Mouse (Mus musculus) NIH3T3 (cell line): ENCODE results near the gene Ccdc87.
"Not testable (repeated sequence)": the region's sequence is repeated elsewhere in the genome, so short reads cannot be mapped to it uniquely, and the experiment has no call there.

ENCODE experiments used
- DNase-seq: peaks from one replicate; pipeline ENCODE4 v3.0.0-alpha.2; 2012; ENCODE audit warnings: low read depth

The Ccdc87 gene

DNA sequence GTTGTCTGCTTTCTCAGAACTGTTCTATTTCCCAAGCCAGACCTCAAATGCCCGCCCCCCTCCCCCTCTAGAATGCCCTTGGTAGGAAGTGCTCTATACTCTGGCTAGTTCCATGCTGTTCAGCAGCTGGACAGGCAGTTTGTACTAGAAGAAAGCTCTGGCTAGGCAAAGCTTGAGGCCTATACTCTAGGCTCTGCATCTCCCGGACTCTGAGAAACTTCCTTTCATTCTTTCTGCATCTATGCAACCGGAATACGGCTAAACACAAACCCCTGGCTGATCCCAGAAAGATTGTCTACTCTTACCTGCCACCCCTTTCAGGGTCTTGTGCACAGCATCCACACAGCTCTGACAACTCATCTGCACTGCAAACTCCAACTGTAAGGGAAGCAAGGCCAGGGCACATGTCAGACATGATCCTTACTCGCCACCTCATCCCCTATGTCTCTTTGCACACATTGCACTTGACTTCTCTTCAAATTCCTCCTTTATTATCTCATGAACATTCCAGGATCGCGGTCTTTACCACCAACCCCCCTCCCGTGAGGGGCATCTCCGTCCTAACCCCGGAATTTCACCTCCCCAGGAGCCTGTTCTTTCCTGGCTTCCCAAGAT is 533 bp upstream of the Ccdc87 start:
- DNase-seq, result peak; percentile 51

DNA sequence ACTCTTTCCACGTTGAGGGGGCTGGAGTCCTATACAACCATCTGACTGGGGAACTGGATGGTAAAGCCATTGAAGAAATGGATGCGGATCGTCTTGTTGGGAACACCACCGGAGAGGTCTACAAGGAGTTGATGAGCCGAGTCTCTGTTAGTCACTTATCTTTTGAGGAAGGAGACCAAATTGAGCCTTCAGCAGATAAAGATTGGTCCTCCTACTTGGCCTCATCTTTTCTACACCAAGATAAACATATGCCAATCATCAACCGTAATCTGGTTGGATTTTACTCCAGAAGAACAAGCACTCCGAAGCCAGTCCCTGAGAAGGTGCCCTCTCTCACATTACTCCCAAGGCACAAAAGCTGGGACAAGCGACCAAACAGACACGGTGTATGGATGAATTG is 1.7 kb downstream of the Ccdc87 start:
- DNase-seq, result no peak

DNA sequence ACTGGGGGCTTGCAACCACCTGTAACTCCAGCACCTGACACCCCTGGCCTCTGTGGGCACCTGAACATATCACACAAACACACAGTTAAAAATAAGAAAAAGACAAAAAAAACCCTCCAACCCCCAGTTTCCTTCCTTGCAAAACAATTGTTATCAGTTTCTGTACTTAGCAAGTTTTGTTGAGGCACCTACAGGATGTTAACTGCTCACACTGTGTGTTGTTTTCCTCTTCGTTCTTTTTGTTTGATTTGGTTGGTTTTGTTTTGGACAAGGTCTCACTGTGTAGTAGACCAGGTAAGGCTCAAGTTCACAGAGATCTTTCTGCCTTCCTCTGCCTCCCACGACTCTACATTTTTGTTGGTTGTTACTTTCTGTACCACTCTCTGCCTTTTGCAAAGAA is 3.4 kb downstream of the Ccdc87 start:
- DNase-seq, result no peak

DNA sequence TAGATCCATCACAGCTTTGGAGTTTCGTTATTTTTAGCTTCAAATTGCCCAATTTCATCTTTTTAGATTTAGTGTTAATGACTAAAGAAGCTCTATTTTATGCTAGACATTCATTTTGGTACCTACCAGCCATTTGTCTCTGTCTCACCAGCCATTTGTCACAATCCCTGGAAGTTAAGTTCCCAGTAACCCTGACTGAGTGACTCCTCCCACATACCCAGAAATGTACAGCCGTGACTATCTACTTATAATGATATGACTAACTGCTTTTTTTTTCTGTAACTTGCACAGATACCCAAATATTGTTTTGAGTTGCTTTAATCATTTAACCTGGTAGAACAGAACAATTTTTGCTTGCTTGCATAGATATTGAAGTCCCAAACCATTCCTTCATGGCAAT is 6.7 kb downstream of the Ccdc87 start:
- DNase-seq, result no peak

DNA sequence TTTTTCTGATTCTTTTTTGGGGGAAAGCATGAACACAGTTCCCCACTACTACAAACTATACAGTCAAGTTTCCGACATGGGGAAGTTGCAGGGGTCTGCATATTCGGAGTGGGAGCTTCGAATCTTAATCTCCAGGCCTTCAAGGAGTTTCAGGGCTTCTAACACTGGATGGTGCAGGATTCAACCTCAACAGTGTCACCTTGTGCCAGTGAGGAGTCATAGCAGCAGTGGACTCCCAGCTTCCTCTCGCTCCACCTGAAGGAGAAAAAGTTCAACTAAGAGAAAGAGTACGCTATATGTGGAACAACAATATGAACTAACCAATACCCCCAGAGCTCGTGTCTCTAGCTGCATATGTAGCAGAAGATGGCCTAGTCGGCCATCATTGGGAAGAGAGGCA is 8.3 kb downstream of the Ccdc87 start:
- DNase-seq, result peak; percentile 74

DNA sequence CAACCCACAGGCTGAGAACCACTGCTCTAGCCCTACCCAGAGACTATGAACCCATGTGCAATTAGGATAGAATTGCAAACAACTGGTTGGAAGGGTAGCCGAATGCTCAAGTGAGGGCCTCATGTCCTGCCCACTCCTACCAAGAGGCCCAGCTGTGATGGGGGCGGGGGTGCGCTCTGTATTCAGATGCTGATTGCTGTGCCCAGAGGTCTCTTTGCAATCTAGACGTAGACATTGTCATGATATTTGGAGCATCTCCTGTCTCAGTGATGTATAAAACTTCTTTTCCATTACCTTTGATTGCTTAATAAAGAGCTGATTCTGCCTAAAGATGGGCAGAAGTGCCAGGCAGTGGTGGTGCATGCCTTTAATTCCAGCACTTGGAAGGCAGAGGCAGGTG is 10.6 kb downstream of the Ccdc87 start:
- DNase-seq, result no peak

DNA sequence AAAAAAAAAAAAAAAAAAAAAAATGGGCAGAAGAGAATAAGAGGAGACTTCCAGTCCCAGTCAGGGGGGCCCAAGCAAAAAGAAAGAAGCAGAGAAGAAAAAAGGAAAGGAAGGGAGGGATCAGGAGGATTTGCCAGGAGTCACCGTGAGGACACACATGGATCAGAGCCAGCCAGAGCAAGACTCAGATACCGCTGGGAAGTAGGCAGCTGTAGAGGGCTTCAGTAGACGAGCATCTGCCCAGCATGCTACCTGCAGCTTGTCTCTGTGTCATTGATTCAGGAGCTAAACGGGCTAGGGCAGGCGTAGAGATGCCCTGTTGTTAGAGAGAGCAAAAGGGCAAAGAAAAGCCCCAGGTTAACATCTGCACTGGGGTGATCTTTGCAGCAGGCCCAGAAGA is 11.1 kb downstream of the Ccdc87 start:
- no peak for DNase-seq

DNA sequence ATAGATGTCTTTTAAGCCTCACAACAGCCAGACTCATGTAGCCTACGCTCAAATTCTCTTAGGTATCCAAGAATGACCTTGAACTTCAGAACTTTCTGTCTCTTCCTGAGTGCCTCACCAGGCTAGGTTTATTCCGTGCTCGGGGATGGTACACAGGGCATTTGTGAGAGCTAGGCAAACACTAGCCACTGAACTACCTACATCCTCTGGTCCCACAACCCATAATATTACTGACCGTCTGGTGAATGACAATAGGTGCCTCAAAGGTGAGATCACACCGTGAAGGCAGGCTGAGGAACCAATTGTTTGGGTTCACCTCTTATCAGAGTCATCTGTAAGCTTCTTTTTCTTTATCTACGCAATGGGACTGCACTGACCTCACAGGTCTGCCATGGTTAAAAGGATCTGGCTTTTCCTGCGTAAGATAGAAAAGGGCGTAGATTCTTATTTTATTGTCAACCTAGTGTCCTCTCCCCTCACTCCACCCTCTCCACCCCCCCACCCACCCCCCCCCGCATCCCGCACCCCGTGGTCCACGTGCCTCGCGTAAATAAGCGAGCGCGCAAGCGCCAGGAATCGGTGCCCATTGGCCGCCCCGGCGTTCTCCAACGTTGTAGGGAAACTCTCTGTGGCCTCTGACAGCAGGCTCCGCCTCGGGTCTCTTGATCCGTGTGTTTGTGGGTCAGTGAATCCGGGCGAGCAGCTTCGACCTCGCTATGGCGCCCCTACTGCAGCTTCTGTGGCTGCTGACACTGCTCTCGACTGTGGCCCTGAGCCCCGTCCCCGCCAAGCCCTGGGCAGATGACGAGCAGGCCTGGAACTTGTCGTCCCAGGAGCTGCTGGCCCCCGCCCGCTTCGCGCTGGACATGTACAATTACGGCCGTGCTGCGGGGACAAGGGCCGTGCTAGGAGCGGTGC is 15.6 kb downstream of the Ccdc87 start, which contains the start of gene Ctsf:
Ctsf (plus strand) TSS at position 579 of the 918 bp plus-strand sequence.
- DNase-seq, result peak; percentile 12

DNA sequence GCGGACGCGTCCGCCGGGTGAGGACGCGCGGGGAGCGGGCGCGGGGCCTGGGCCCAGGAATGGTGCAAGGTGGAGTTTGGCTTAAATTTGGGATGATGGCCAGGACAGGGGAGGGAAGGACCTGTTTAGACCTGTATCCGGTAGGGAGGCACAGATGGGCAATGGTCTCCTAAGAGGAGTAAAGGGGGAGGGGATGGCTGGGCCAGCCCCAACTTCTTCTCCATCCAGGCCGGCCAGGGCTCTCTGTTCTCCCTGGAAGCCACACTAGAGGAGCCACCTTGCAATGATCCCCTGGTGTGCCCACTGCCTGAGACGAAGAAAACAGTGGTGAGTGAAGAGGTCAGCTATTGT is 16.3 kb downstream of the Ccdc87 start:
- DNase-seq, result no peak

DNA sequence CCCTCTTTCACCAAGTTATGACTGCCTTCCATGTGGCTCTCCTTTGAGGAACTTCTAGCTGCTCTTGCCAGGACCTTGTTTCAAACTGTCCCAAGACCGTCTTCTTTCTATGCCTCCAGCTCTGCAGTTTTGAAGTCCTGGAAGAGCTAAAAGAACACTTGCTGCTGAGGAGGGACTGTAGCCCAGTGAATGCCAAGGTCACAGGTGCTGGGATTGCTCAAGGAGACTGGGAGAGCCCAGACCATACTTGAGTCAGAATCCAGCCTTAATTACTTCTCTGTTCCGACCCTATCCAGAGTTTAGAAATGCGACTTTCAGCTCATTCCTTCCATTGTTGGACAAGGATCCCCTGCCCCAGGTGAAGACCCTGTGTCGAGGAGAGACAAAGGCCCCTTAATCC is 16.8 kb downstream of the Ccdc87 start:
- no peak for DNase-seq

DNA sequence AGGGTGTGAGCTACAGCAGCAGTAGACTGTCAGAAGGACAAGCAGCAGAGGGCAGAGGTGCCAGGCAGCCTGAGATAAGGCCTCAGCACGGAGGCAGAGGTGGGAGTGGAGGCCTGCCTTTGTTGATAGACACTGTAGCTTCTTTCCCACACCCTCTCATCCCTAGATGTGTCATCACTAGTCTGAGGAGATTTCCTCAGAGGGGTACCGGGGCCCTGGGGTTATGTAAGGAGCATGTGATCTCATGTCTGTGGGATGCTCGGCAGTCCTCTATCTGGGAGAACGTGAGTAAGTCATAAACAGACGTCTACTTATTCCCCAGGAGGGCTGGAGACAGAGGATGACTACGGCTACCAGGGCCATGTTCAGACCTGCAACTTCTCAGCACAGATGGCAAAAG is 19.9 kb downstream of the Ccdc87 start:
- peak; percentile 30 for DNase-seq

DNA sequence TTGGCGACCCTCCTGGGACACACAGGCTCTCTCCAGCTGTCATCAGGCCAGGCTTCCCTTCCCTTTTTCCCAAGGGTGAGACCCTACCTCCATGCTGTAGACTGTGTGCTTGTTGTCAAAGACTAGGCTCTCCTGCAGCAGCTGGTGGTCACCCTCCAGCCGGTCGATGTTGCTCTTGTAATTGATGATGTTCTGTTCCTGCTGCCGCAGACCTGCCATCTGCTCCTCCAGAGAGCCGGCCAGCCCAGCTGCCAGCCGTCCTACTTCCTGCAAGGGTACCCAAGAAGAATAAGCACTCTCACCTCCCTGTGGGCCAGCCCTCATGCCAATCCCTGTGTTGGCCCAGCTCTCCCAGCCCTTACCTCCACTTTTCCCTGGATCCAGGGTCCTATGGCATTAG is 23.9 kb downstream of the Ccdc87 start:
- no peak for DNase-seq

DNA sequence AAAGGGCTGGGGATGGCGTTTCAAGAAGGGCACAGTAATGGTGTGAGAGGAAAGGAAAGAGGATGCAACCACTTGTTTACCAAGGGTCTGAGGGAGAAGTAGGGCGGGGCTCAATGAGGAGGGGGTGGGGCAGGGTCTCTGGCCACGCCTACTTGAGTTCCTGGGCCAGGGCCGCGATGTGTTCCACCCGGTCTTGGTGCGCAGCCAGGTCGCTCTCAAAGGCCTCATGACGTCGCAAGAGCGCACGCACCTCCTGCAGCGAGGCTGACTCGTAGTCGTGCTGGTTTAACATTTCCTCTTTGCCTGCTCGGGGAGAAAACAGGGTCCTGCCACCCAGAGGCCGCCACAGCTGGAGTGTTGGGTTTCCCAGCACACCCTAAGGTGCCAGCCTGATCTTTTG is 26.0 kb downstream of the Ccdc87 start:
- DNase-seq, result peak; percentile 52

DNA sequence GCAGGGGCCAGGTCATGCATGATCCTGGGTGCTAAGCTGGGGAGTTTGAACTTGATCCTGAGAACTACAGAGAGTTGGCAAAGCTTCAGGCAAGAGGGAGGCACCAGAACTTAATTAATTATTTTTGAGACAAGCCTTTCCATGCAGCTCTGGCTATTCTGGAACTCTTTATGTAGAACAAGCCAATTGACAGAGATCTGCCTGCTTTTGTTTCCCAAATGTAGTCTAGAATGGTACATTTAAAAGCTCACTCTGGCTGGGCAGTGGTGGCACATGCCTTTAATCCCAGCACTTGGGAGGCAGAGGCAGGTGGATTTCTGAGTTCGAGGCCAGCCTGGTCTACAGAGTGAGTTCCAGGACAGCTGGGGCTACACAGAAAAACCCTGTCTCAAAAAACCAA is 35.4 kb downstream of the Ccdc87 start:
- not testable (repeated sequence) for DNase-seq

DNA sequence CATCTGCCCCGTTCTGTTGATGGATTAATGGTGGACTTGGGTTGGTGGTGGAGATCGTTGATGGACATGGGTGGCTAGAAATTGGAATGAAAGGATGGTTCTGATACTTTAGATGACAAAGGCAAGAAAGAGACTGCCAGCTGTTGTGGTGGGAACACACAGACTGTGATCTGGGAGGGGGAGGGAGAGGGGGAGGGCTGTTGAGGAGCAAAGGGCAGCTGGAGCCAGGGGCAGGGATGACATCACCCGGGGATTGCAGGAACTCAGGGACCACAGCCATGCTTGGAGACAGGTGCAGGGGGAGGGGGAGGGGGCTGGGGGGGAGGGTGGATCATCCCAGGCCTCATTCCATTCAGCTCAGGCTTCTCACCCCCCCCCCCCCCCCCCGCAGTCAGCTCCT is 37.1 kb downstream of the Ccdc87 start:
- DNase-seq, result no peak

DNA sequence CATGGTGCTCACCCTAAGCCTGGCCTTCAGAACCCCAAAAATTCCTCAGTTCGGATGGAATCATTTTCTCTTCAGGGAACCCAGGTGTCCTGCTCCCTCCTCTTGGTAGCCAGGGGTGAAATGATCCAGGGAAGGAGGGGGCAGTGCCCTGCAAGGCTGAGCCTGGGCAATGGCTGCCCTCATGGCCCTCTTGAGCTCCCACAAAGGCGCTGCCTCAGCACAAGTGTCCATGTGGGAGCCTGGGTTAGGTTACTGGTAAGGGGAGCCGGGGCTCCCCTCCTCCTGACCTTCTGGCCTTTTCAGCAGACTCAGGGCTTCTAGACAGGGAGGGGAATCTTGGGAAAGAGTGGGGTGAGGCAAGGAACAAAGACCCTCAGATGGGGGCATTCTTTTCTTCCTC is 37.6 kb downstream of the Ccdc87 start:
- no peak for DNase-seq

DNA sequence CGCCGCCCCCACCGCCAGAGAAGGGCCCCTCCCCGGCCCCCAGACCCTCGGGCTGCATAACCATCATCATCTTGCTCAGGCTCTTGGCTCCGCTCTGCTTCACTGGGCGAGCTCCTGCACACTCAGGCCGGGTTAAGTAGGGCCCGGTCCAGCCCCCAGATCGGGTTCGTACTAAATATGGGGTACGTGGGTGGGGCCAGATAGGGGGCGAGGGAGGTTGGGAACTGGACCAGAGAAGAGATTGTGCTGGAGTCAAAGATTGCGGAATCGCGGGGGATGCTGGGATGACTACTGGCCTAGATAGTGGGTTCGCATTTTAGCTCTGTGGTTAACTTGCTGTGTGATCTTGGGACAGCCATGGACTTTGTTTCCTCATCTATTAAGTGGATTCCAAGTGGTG is 38.6 kb downstream of the Ccdc87 start, which contains the start of gene Actn3:
Actn3 (minus strand) TSS at position 125 of the 400 bp plus-strand sequence.
- peak; percentile 80 for DNase-seq

DNA sequence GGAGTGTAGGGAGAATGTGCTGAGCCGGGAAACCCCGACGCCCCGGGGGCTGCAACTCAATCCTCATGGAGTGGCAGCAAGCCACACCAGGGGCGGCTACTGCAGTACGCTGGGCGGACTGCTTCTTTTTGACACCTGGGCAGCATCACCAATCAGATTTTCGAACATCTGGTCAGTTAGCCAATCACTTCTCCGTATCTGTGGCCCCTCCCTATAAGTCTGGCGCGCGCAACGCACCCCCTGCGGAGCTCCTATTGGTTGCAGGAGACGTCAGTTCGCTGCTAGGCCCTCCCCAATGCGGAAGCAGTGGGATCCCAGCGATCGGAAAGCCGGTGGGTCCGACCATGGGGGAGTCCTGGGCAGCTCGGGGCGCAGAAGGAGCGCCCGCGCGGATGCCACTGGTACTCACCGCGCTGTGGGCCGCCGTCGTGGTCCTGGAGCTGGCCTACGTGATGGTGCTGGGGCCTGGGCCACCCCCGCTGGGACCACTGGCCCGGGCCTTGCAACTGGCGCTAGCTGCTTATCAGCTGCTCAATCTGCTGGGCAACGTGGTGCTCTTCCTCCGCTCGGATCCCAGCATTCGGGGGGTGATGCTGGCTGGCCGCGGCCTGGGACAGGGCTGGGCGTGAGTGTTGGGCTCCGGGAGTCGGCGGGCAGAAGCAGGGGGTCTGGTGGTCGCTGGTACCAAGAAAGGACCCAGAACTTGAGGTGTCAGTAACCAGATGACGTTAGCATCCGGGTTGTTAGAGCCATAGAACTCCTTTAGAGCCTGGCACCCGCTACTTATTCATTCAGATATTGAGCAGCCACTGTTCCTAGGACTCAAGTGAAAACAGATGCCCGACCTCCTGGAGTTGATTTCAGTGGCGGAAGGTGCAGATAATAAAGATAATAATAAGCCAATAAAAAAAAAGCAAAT is 39.5 kb downstream of the Ccdc87 start, which contains the start of gene Zdhhc24:
Zdhhc24 (plus strand) TSS at position 264 of the 919 bp plus-strand sequence.
- DNase-seq, result peak; percentile 97

DNA sequence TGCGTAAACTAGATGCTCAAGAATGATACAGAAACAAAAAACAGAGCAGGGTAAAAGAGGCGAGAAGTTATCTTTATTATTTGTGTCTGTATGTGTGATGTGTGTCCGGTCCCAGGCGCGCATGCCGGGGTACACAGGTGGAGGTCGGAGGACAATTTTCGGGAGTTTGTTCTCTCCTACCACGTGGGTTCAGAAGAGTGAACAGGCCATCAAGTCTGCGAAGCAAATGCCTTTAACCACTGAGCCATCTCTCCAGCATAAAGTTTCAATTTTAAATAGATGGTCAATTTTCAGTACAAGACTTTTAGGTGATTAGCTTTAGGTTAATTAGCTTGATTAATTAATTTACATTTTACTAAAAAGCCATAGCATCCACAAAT is 40.1 kb downstream of the Ccdc87 start:
- DNase-seq, result no peak

DNA sequence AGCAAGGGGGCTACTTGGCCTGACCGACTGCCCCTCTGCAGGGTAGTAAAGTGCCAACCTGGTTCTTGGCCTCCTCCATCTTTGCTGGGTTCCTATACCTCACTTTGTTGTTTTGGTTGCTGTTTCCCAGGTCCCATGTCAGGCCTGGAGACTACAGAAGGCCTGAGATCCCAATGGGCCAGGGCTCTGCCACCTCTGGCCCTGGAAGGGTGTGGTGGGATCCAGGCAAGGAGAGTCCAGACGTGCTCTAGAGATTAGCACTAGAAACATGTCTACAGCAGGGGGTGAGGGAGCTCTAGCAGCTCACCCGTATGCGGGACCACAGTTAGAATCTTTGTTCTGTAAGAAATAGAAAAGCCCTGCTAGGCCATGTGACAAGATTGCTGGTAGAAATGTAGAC is 44.8 kb downstream of the Ccdc87 start:
- DNase-seq, result no peak

DNA sequence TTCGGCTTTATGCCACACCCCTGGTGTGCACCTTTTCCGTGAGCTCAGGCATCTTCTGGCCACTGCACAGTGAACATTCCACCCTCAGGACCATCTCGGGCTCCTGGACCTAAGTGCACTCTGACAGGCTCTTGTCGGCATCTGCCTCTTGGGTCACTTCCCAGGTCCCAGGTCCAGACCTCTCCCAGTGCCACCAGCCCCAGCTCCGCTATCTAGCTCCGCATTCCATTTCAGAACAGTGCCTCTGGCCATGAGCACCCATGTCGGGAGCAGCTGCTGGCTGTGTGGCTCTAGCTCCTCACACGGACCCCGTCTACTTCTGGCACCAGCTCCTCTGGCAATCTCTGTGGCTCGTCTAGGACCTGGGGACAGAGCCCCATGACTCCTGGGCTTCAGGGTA is 50.6 kb downstream of the Ccdc87 start:
- DNase-seq, result no peak

DNA sequence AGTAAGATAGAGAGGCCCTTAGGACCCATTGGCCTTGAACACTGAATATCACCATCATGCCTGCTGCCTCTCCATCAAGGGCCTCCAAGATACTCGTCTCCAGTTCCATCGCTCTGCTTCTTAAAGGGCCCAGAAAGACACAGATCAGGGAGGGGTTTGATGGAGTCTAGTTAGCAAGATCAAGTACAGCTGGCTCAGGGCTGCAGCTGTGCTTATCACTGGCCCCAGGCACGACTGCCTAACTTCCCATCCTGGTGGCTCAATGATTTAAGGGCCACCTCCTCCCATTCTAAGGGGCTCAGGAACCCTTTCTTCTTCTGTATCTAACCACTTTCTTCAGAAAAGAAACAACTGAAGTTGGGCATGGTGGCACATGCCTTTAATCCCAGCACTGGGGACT is 52.6 kb downstream of the Ccdc87 start:
- no peak for DNase-seq
